Mouse (Mus musculus) C2C12 (cell line): Measurements from ENCODE around the gene Clcn3. TPM values are rescaled to one million over a fixed set of nuclear protein-coding genes. Genes with fewer than 3 reads are reported as not detected.
A peak's percentile ranks its signal among the peaks of the same experiment; 100 is the strongest.

Source experiments
- H3K27me3 ChIP-seq: one replicate; pipeline ENCODE4 v1.6.1; 2011; ENCODE audit not compliant: control insufficient read depth, insufficient read depth, insufficient read length
- H3K36me3 ChIP-seq: one replicate; pipeline ENCODE4 v1.6.1; 2011; ENCODE audit not compliant: control insufficient read depth, insufficient read depth
- H3K4me3 ChIP-seq: one replicate; pipeline ENCODE4 v1.5.1; 2011; ENCODE audit warnings: mild to moderate bottlenecking, control low read depth; ENCODE audit not compliant: poor library complexity, insufficient read depth, severe bottlenecking
- H3K79me2 ChIP-seq: one replicate; pipeline ENCODE4 v1.6.1; 2011; ENCODE audit not compliant: control insufficient read depth, insufficient read depth
- H3K79me3 ChIP-seq: one replicate; pipeline ENCODE4 v1.6.1; 2011; ENCODE audit warnings: low read depth, control low read depth
- H3ac ChIP-seq: one replicate; pipeline ENCODE3; 2011; ENCODE audit warnings: low read depth; ENCODE audit not compliant: control insufficient read depth, insufficient read length
- CEBPB ChIP-seq: IDR thresholded peaks from one replicate; pipeline ENCODE4 v1.6.1; 2011; ENCODE audit warnings: low read depth, mild to moderate bottlenecking, control low read depth, moderate library complexity
- CTCF ChIP-seq: IDR thresholded peaks from one replicate; pipeline ENCODE4 v1.5.1; 2011; ENCODE audit not compliant: control insufficient read depth, insufficient read depth, insufficient read length
- FOSL1 ChIP-seq: IDR thresholded peaks from one replicate; pipeline ENCODE4 v1.8.0; 2011; ENCODE audit warnings: mild to moderate bottlenecking, low read length; ENCODE audit not compliant: poor library complexity, insufficient read depth, severe bottlenecking
- MAX ChIP-seq: IDR thresholded peaks from one replicate; pipeline ENCODE4 v1.6.1; 2011; ENCODE audit warnings: mild to moderate bottlenecking, control low read depth
- MYOD1 ChIP-seq: IDR thresholded peaks from one replicate; pipeline ENCODE4 v1.6.1; 2011; ENCODE audit warnings: low read depth; ENCODE audit not compliant: control insufficient read depth, insufficient read length
- MYOG ChIP-seq: IDR thresholded peaks from one replicate; pipeline ENCODE4 v1.6.1; 2011; ENCODE audit not compliant: control insufficient read depth, insufficient read length; ENCODE audit errors: extremely low read depth
- USF1 ChIP-seq: IDR thresholded peaks from one replicate; pipeline ENCODE4 v1.6.1; 2011; ENCODE audit warnings: low read depth, mild to moderate bottlenecking, control low read depth, moderate library complexity
- polyA plus RNA-seq: library from polyadenylated mRNA; unstranded; fragments of >200 nt; fragmentation: generic; extraction: Trizol; gene quantifications from one replicate; pipeline ENCODE4 v1.2.1, GENCODE M21; 2012; ENCODE audit warnings: missing spikeins

The Clcn3 gene
- polyA plus RNA-seq, 1 experiment: 4.4 TPM

GRCm38 (mm10) chr8:60889843-60890519 lies 93.1 kb downstream of the Clcn3 start, which contains the start of gene Hpf1:
TSS of gene Hpf1 (plus strand) at chr8:60890418.
- Histone ChIP-seq H3ac (peak within 1 kb of the TSS; percentile 99), H3K4me3 (peak within 1 kb of the TSS; percentile 74), H3K27me3 (no peaks in the 10 kb centered on the region), H3K79me3 (peaks cover 45% of the 10 kb centered on the region), H3K79me2 (peaks cover 47% of the 10 kb centered on the region), H3K36me3 (peaks cover 31% of the 10 kb centered on the region)
- TF ChIP-seq CTCF: no peak
- no peak for TF ChIP-seq MYOG
- TF ChIP-seq MAX: no peak
- no peak for TF ChIP-seq USF1
- no peak for TF ChIP-seq MYOD1
- no peak for TF ChIP-seq CEBPB
- TF ChIP-seq FOSL1: no peak

DNA sequence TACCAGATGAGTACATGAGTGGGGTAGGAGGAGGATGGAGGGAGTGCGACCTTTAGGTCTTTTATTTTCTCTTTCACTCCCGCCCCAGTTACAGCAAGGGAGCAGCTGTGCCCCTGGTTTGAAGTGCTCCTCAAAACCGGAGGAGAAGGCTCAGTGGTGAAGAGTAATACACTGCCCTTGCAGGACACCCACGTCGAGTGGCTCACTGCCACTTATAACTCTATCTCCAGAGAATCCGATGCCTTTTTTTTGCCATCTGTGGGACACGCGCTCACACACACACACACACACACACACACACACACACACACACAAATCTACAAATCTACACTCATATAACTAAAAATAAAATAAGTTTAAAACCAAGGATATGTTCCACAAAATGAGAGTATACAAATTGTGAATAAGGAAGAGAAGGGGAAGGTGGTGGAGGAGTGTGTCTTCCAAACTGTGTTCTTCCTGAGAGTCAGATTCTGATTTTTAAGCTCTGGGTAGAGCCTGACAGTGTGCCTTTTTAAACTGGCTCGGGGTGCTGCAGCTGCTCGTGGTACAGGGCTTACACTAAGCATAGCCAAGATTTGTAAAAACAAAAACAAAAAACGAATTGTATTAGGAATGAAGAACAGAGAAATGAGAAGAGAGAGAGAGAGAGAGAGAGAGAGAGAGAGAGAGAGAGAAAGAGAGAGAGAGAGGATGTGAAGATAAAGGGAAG lies 93.8 kb downstream of the Clcn3 start:
- Histone ChIP-seq H3K36me3 (peaks cover 24% of the 10 kb centered on the region), H3ac (no peak overlapping the region), H3K4me3 (no peak overlapping the region), H3K79me2 (peaks cover 40% of the 10 kb centered on the region), H3K27me3 (no peaks in the 10 kb centered on the region), H3K79me3 (peaks cover 38% of the 10 kb centered on the region)
- no peak for TF ChIP-seq FOSL1
- no peak for TF ChIP-seq MYOG
- TF ChIP-seq MYOD1: no peak
- TF ChIP-seq CEBPB: no peak
- TF ChIP-seq MAX: no peak
- TF ChIP-seq USF1: no peak

- Histone ChIP-seq H3K79me3 (peaks cover 12% of the 10 kb centered on the region), H3K27me3 (no peaks in the 10 kb centered on the region)
Measured at GRCm38 (mm10) chr8:60886736-60887135, 96.4 kb downstream of the Clcn3 start.

GRCm38 (mm10) chr8:60883419-60884137 lies 99.5 kb downstream of the Clcn3 start:
- no peak overlapping the region for H3ac ChIP-seq
- H3K79me3 ChIP-seq: no peaks in the 10 kb centered on the region
- no peaks in the 10 kb centered on the region for H3K79me2 ChIP-seq
- no peak overlapping the region for H3K4me3 ChIP-seq
- H3K36me3 ChIP-seq: no peaks in the 10 kb centered on the region
- H3K27me3 ChIP-seq: no peaks in the 10 kb centered on the region
- no peak for TF ChIP-seq USF1
- no peak for TF ChIP-seq MAX
- TF ChIP-seq CEBPB: no peak
- TF ChIP-seq FOSL1: no peak
- TF ChIP-seq CTCF: no peak

More at GRCm38 (mm10) chr8:60886736-60887135, 96.4 kb downstream of the Clcn3 start:
- Histone ChIP-seq H3K36me3 (no peaks in the 10 kb centered on the region), H3K4me3 (no peak overlapping the region), H3K79me2 (peaks cover 14% of the 10 kb centered on the region), H3ac (no peak overlapping the region)
- no peak for TF ChIP-seq FOSL1
- no peak for TF ChIP-seq MAX
- TF ChIP-seq CTCF: no peak
- no peak for TF ChIP-seq CEBPB
- TF ChIP-seq USF1: no peak
- no peak for TF ChIP-seq MYOD1
- TF ChIP-seq MYOG: no peak

GRCm38 (mm10) chr8:60878617-60879016 lies 104.5 kb downstream of the Clcn3 start:
- no peak overlapping the region for H3K4me3 ChIP-seq
- H3K79me2 ChIP-seq: no peaks in the 10 kb centered on the region
- H3ac ChIP-seq: no peak overlapping the region
- no peaks in the 10 kb centered on the region for H3K36me3 ChIP-seq
- TF ChIP-seq CTCF (no peak), MYOD1 (no peak), CEBPB (no peak), MAX (no peak), FOSL1 (no peak), USF1 (no peak), MYOG (no peak)
- H3K79me3 ChIP-seq: no peaks in the 10 kb centered on the region
- H3K27me3 ChIP-seq: no peaks in the 10 kb centered on the region
